Mouse (Mus musculus) liver, embryonic 14.5 days (tissue): ENCODE measurements around the gene Stub1. TPM values are rescaled to one million over a fixed set of nuclear protein-coding genes. Genes with fewer than 3 reads are reported as not detected.
A peak's percentile ranks its signal among the peaks of the same experiment; 100 is the strongest.

Source experiments
- ATAC-seq: fragments of 200-750 bp; cut with Nextera tagmentation; 2 replicates; pipeline ENCODE4 v1.8.0; 2017; ENCODE audit warnings: moderate number of reproducible peaks, mild to moderate bottlenecking, moderate library complexity; ENCODE audit not compliant: insufficient read depth
- DNase-seq, 3 experiments: peaks; one replicate each; pipeline ENCODE4 v3.0.0-alpha.2; 2012 to 2013; ENCODE audit warnings: low read depth in 3 of 3, low spot score in 3 of 3
- H3K27ac ChIP-seq: fragments of 300-500 bp; sonication (generic); 2 replicates; pipeline ENCODE4 v1.5.1; 2014; ENCODE audit warnings: moderate library complexity, mild to moderate bottlenecking, control low read depth, inconsistent platforms
- H3K27me3 ChIP-seq: fragments of 300-500 bp; sonication (generic); 2 replicates; pipeline ENCODE4 v1.6.1; 2014; ENCODE audit warnings: mild to moderate bottlenecking, low read length, moderate library complexity; ENCODE audit not compliant: control insufficient read depth, insufficient read depth
- H3K36me3 ChIP-seq: fragments of 300-500 bp; sonication (generic); replicated peaks from 2 replicates; pipeline ENCODE4 v1.6.1; 2014; ENCODE audit warnings: low read depth; ENCODE audit not compliant: control insufficient read depth, insufficient read depth
- H3K4me1 ChIP-seq, 2 experiments: fragments of 200-500 bp in 1 of 2; fragments of 300-500 bp in 1 of 2; sonication (generic) in 1 of 2; replicated peaks; 2 replicates each; pipeline ENCODE4 v1.6.1; 2012 to 2014; ENCODE audit warnings: antibody characterized with exemption in 1 of 2, inconsistent platforms in 1 of 2, low read length in 1 of 2; ENCODE audit not compliant: control insufficient read depth in 2 of 2, insufficient read depth in 2 of 2
- H3K4me2 ChIP-seq: fragments of 300-500 bp; sonication (generic); 2 replicates; pipeline ENCODE4 v1.6.1; 2014; ENCODE audit warnings: low read depth, mild to moderate bottlenecking, control low read depth, moderate library complexity
- H3K4me3 ChIP-seq, 2 experiments: fragments of 200-500 bp in 1 of 2; fragments of 300-500 bp in 1 of 2; sonication (generic) in 1 of 2; 2 replicates each; pipeline ENCODE4 v1.5.1; 2012 to 2014; ENCODE audit warnings: low read depth in 2 of 2, low read length in 2 of 2, mild to moderate bottlenecking in 2 of 2, control low read depth in 1 of 2, inconsistent platforms in 1 of 2, moderate library complexity in 1 of 2; ENCODE audit not compliant: insufficient read depth in 1 of 2
- H3K9ac ChIP-seq: fragments of 300-500 bp; sonication (generic); replicated peaks from 2 replicates; pipeline ENCODE4 v1.6.1; 2014; ENCODE audit warnings: mild to moderate bottlenecking, control low read depth, moderate library complexity
- H3K9me3 ChIP-seq: fragments of 300-500 bp; sonication (generic); 2 replicates; pipeline ENCODE4 v1.6.1; 2016; ENCODE audit warnings: low read length, mixed read lengths; ENCODE audit not compliant: control insufficient read depth
- CTCF ChIP-seq: IDR thresholded peaks from 2 replicates; pipeline ENCODE4 v1.5.1; 2016; ENCODE audit warnings: antibody characterized with exemption, low read depth, control low read depth
- EP300 ChIP-seq: IDR thresholded peaks from 2 replicates; pipeline ENCODE4 v1.6.1; 2016; ENCODE audit warnings: antibody characterized with exemption, low read depth
- WGBS: fragments of 180-500 bp; shearing (Covaris S2); extraction: QIAGEN DNeasy Blood & Tissue Kit; methylation state at CpG from one replicate; pipeline ENCODE4 v1.1.7; 2014; ENCODE audit not compliant: insufficient replicate concordance; 5-methylcytosine and 5-hydroxymethylcytosine counted together
- polyA plus RNA-seq, 2 experiments: library from polyadenylated mRNA; depleted of rRNA in 1 of 2; stranded (reverse) in 1 of 2; unstranded in 1 of 2; fragments of >200 nt; fragmentation: Nextera tagmentation in 1 of 2; extraction: Ambion mirVana in 1 of 2; gene quantifications; 2 replicates each; pipeline versions ENCODE4 v1.2.1 to v1.2.3; 2012 to 2014

Stub1 gene
- polyA plus RNA-seq, 2 experiments, result 85.1 to 96.7 TPM

- H3K36me3 ChIP-seq, result no peaks in the 10 kb centered on the region; the same call in 1 of the 2 replicates
- no peak for ATAC-seq
- 80% methylated on average over 14 of the region's 14 CpGs for WGBS
- H3K4me3 ChIP-seq, result no peak overlapping the region
- H3K9me3 ChIP-seq, result no peaks in the 10 kb centered on the region
- no peaks in the 10 kb centered on the region for H3K27me3 ChIP-seq
- DNase-seq, result no peak
- H3K4me2 ChIP-seq, result no peak overlapping the region
- H3K9ac ChIP-seq, result no peak overlapping the region
- peaks cover 16 to 32% of the 10 kb centered on the region in 2 experiments for H3K4me1 ChIP-seq
- TF ChIP-seq EP300 (no peak), CTCF (no peak)
- no peak overlapping the region for H3K27ac ChIP-seq
These were observed 31.1 kb upstream of the Stub1 start for GRCm38 (mm10) chr17:25864311-25864710.

- H3K27ac ChIP-seq, result no peak overlapping the region
- no peak for TF ChIP-seq EP300
- no peak for TF ChIP-seq CTCF
These were observed 30.5 kb upstream of the Stub1 start for GRCm38 (mm10) chr17:25863681-25864080.

GRCm38 (mm10) chr17:25861704-25862612 is 28.8 kb upstream of the Stub1 start:
- ATAC-seq (peak; percentile 10; the same call in 1 of the 2 replicates), DNase-seq (no peak)
- Histone ChIP-seq H3K36me3 (no peaks in the 10 kb centered on the region; the same call in 1 of the 2 replicates), H3K4me3 (peak overlapping the region; percentile 78 to 85), H3K27ac (peak overlapping the region; percentile 28), H3K9me3 (no peaks in the 10 kb centered on the region), H3K27me3 (no peaks in the 10 kb centered on the region), H3K4me1 (peaks cover 16 to 21% of the 10 kb centered on the region in 2 experiments), H3K9ac (peak overlapping the region; percentile 86), H3K4me2 (peak overlapping the region; percentile 91)
- 9% methylated on average over 6 of the region's 6 CpGs for WGBS
- TF ChIP-seq CTCF (no peak), EP300 (no peak)

More at GRCm38 (mm10) chr17:25863681-25864080, 30.5 kb upstream of the Stub1 start:
- Histone ChIP-seq H3K4me1 (peaks cover 16 to 29% of the 10 kb centered on the region in 2 experiments), H3K9ac (no peak overlapping the region), H3K36me3 (no peaks in the 10 kb centered on the region; the same call in 1 of the 2 replicates), H3K27me3 (no peaks in the 10 kb centered on the region), H3K9me3 (no peaks in the 10 kb centered on the region), H3K4me2 (no peak overlapping the region), H3K4me3 (no peak overlapping the region)
- 91% methylated on average over 6 of the region's 6 CpGs for WGBS
- DNase-seq (no peak), ATAC-seq (no peak)

- H3K4me2 ChIP-seq, result peak within 1 kb of the TSS; percentile 91
- TF ChIP-seq CTCF (peak; percentile 47; the same call in 1 of the 2 replicates), EP300 (no peak)
- peak; percentile 80 to 82 (median 82) for DNase-seq
- H3K9me3 ChIP-seq, result no peaks in the 10 kb centered on the region
- no peaks in the 10 kb centered on the region for H3K27me3 ChIP-seq
- H3K4me3 ChIP-seq, result peak within 1 kb of the TSS; percentile 78 to 85
- H3K36me3 ChIP-seq, result no peaks in the 10 kb centered on the region; the same call in 1 of the 2 replicates
- H3K9ac ChIP-seq, result peak within 1 kb of the TSS; percentile 86
- H3K27ac ChIP-seq, result peak within 1 kb of the TSS; percentile 28
- peak; percentile 89 for ATAC-seq
- WGBS, result 5% methylated on average over 65 of the region's 65 CpGs
- H3K4me1 ChIP-seq, result peaks cover 16 to 17% of the 10 kb centered on the region in 2 experiments
These were observed 27.9 kb upstream of the Stub1 start, which contains the start of gene Wdr90 for GRCm38 (mm10) chr17:25860832-25861703. Gene Wdr90, minus strand, starts transcription at chr17:25861501.
